Mouse (Mus musculus): ENCODE results near the gene Acer1. TPM values are rescaled to one million over a fixed set of nuclear protein-coding genes. Genes with fewer than 3 reads are reported as not detected.

Gene Acer1
- polyA plus RNA-seq, 1 experiment: not detected

DNA sequence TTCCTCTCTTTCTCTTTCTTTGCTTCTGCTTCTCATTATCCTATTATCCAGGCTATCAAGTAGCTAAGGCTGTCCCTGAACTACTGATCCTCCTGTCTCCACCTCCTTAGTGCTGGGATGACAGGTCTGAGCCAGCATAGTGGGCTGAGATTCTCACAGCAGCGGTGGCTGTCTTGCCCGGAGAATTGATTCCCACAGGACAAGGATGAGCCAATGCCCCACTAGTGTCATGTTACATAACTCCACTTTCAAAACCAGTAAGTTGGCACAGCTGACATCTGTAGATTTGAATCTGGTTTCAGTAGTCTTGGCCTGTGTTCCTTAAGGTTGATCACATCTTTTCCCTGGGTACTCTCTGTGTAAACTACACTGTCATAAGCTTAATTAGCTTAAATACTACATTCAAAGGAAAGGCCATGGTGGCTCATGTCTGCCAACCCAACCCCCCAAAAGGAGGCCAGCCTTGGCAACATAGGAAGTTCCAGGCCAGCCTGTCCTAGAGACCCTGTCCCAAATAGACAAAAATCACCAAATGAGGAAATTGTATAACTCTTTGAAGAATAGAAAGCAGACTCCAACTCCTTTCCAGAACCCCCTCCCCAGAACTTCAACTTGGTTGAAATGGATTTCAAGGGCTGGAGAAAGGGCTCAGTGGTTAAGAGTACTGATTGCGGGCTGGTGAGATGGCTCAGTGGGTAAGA lies 4.3 kb upstream of the Acer1 start:
- Histone ChIP-seq H3K4me3 (ENCODE audit: insufficient read depth, poor library complexity, severe bottlenecking) (no peak overlapping the region), H3K36me3 (ENCODE audit: control insufficient read depth, insufficient read depth) (peaks cover 1% of the 10 kb centered on the region), H3K27me3 (ENCODE audit: control insufficient read depth, insufficient read depth, insufficient read length) (peaks cover 10% of the 10 kb centered on the region), H3K79me3 (ENCODE audit: low read depth) (peaks cover 11% of the 10 kb centered on the region), H3ac (ENCODE audit: control insufficient read depth, insufficient read length, low read depth) (no peak overlapping the region), H3K79me2 (ENCODE audit: control insufficient read depth, insufficient read depth) (peaks cover 12% of the 10 kb centered on the region)
- TF ChIP-seq USF1 (IDR thresholded peaks at IDR 0.05; ENCODE audit: low read depth): no peak
- TF ChIP-seq MYOG (IDR thresholded peaks at IDR 0.05; ENCODE audit: control insufficient read depth, extremely low read depth, insufficient read length): no peak
- no peak for TF ChIP-seq FOSL1 (IDR thresholded peaks at IDR 0.05; ENCODE audit: insufficient read depth, low read length, poor library complexity, severe bottlenecking)
- TF ChIP-seq MYOD1 (IDR thresholded peaks at IDR 0.05; ENCODE audit: control insufficient read depth, insufficient read length, low read depth): no peak
- no peak for TF ChIP-seq CEBPB (IDR thresholded peaks at IDR 0.05; ENCODE audit: low read depth)
- TF ChIP-seq CTCF (IDR thresholded peaks at IDR 0.05; ENCODE audit: control insufficient read depth, insufficient read depth, insufficient read length): no peak
- TF ChIP-seq MAX (IDR thresholded peaks at IDR 0.05): no peak

DNA sequence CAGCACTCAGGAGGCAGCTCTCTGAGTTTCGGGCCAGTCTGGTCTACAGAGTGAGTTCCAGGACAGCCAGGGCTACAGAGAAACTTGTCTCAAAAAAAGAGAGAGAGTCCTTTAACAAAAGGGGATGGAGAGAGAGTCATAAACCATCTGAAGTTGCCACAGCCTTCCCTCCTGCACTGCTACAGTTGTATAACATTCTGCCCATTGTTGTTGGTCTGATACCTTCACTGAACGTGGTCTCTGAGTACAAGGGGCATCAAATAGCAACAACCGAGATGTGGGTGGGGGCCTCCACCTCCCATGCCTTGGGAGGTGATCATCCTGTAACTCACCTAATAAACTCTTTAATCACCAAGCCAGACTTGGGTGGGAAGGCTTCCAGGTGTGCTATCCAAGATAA lies 3.7 kb upstream of the Acer1 start:
- peaks cover 6% of the 10 kb centered on the region for H3K79me2 ChIP-seq (ENCODE audit: control insufficient read depth, insufficient read depth)
- H3K27me3 ChIP-seq (ENCODE audit: control insufficient read depth, insufficient read depth, insufficient read length): peaks cover 14% of the 10 kb centered on the region
- no peak overlapping the region for H3K4me3 ChIP-seq (ENCODE audit: insufficient read depth, poor library complexity, severe bottlenecking)
- TF ChIP-seq MYOG (IDR thresholded peaks at IDR 0.05; ENCODE audit: control insufficient read depth, extremely low read depth, insufficient read length): no peak
- TF ChIP-seq USF1 (IDR thresholded peaks at IDR 0.05; ENCODE audit: low read depth): no peak
- no peak for TF ChIP-seq CEBPB (IDR thresholded peaks at IDR 0.05; ENCODE audit: low read depth)
- no peak for TF ChIP-seq MYOD1 (IDR thresholded peaks at IDR 0.05; ENCODE audit: control insufficient read depth, insufficient read length, low read depth)
- TF ChIP-seq MAX (IDR thresholded peaks at IDR 0.05): no peak
- TF ChIP-seq FOSL1 (IDR thresholded peaks at IDR 0.05; ENCODE audit: insufficient read depth, low read length, poor library complexity, severe bottlenecking): no peak
- no peak for TF ChIP-seq CTCF (IDR thresholded peaks at IDR 0.05; ENCODE audit: control insufficient read depth, insufficient read depth, insufficient read length)
- peaks cover 5% of the 10 kb centered on the region for H3K79me3 ChIP-seq (ENCODE audit: low read depth)
- no peaks in the 10 kb centered on the region for H3K36me3 ChIP-seq (ENCODE audit: control insufficient read depth, insufficient read depth)
- no peak overlapping the region for H3ac ChIP-seq (ENCODE audit: control insufficient read depth, insufficient read length, low read depth)

- Histone ChIP-seq H3ac (ENCODE audit: control insufficient read depth, insufficient read length, low read depth) (no peak overlapping the region), H3K4me3 (ENCODE audit: insufficient read depth, poor library complexity, severe bottlenecking) (no peak overlapping the region), H3K27me3 (ENCODE audit: control insufficient read depth, insufficient read depth, insufficient read length) (peaks cover 21% of the 10 kb centered on the region), H3K79me3 (ENCODE audit: low read depth) (no peaks in the 10 kb centered on the region), H3K36me3 (ENCODE audit: control insufficient read depth, insufficient read depth) (no peaks in the 10 kb centered on the region), H3K79me2 (ENCODE audit: control insufficient read depth, insufficient read depth) (no peaks in the 10 kb centered on the region)
- TF ChIP-seq CEBPB (IDR thresholded peaks at IDR 0.05; ENCODE audit: low read depth) (no peak), USF1 (IDR thresholded peaks at IDR 0.05; ENCODE audit: low read depth) (no peak), MYOD1 (IDR thresholded peaks at IDR 0.05; ENCODE audit: control insufficient read depth, insufficient read length, low read depth) (no peak), FOSL1 (IDR thresholded peaks at IDR 0.05; ENCODE audit: insufficient read depth, low read length, poor library complexity, severe bottlenecking) (no peak), MAX (IDR thresholded peaks at IDR 0.05) (no peak), MYOG (IDR thresholded peaks at IDR 0.05; ENCODE audit: control insufficient read depth, extremely low read depth, insufficient read length) (no peak), CTCF (IDR thresholded peaks at IDR 0.05; ENCODE audit: control insufficient read depth, insufficient read depth, insufficient read length) (no peak)
Measured at GRCm38 (mm10) chr17:56984886-56985285, 3.0 kb upstream of the Acer1 start.

DNA sequence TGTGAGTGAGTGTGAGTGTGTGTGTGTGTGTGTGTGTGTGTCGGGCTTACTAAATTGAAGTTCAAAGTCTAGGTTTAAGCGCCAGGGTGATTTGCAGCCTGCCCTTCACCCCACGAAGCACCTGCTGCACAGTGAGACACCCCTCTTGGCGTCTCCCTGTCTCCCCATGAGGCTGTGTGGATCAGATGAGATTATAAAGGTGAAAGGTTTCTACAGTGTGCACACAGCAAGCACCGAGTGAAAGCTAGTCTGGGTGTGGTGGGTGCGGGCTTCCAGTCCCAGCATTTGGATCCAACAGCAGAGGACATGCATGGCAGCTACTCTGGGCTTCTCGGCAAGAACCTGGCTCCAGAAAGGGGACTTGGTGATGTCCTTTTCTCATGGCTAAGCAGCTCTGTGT lies 877 bp downstream of the Acer1 start:
- Histone ChIP-seq H3K4me3 (ENCODE audit: insufficient read depth, poor library complexity, severe bottlenecking) (no peak overlapping the region), H3K79me3 (ENCODE audit: low read depth) (no peaks in the 10 kb centered on the region)
- no peak for TF ChIP-seq FOSL1 (IDR thresholded peaks at IDR 0.05; ENCODE audit: insufficient read depth, low read length, poor library complexity, severe bottlenecking)
- TF ChIP-seq MAX (IDR thresholded peaks at IDR 0.05): no peak
- TF ChIP-seq CTCF (IDR thresholded peaks at IDR 0.05; ENCODE audit: control insufficient read depth, insufficient read depth, insufficient read length): no peak

GRCm38 (mm10) chr17:56979524-56979923 lies 2.4 kb downstream of the Acer1 start:
- no peaks in the 10 kb centered on the region for H3K36me3 ChIP-seq (ENCODE audit: control insufficient read depth, insufficient read depth)
- no peaks in the 10 kb centered on the region for H3K79me3 ChIP-seq (ENCODE audit: low read depth)
- no peak for TF ChIP-seq MYOD1 (IDR thresholded peaks at IDR 0.05; ENCODE audit: control insufficient read depth, insufficient read length, low read depth)
- no peak for TF ChIP-seq CTCF (IDR thresholded peaks at IDR 0.05; ENCODE audit: control insufficient read depth, insufficient read depth, insufficient read length)
- TF ChIP-seq MAX (IDR thresholded peaks at IDR 0.05): no peak
- no peak for TF ChIP-seq CEBPB (IDR thresholded peaks at IDR 0.05; ENCODE audit: low read depth)
- TF ChIP-seq USF1 (IDR thresholded peaks at IDR 0.05; ENCODE audit: low read depth): no peak
- no peak for TF ChIP-seq MYOG (IDR thresholded peaks at IDR 0.05; ENCODE audit: control insufficient read depth, extremely low read depth, insufficient read length)
- TF ChIP-seq FOSL1 (IDR thresholded peaks at IDR 0.05; ENCODE audit: insufficient read depth, low read length, poor library complexity, severe bottlenecking): no peak
- no peak overlapping the region for H3K4me3 ChIP-seq (ENCODE audit: insufficient read depth, poor library complexity, severe bottlenecking)
- no peak overlapping the region for H3ac ChIP-seq (ENCODE audit: control insufficient read depth, insufficient read length, low read depth)
- peaks cover 45% of the 10 kb centered on the region for H3K27me3 ChIP-seq (ENCODE audit: control insufficient read depth, insufficient read depth, insufficient read length)
- H3K79me2 ChIP-seq (ENCODE audit: control insufficient read depth, insufficient read depth): no peaks in the 10 kb centered on the region

More for the DNA sequence above, 877 bp downstream of the Acer1 start:
- peaks cover 37% of the 10 kb centered on the region for H3K27me3 ChIP-seq (ENCODE audit: control insufficient read depth, insufficient read depth, insufficient read length)
- H3K36me3 ChIP-seq (ENCODE audit: control insufficient read depth, insufficient read depth): no peaks in the 10 kb centered on the region
- H3K79me2 ChIP-seq (ENCODE audit: control insufficient read depth, insufficient read depth): no peaks in the 10 kb centered on the region
- no peak overlapping the region for H3ac ChIP-seq (ENCODE audit: control insufficient read depth, insufficient read length, low read depth)

Measured in C2C12 (cell line).